Mouse (Mus musculus): ENCODE data around the gene Olfr484.
"Not testable (repeated sequence)": the region's sequence is repeated elsewhere in the genome, so short reads cannot be mapped to it uniquely, and the experiment has no call there.

Olfr484 gene

DNA sequence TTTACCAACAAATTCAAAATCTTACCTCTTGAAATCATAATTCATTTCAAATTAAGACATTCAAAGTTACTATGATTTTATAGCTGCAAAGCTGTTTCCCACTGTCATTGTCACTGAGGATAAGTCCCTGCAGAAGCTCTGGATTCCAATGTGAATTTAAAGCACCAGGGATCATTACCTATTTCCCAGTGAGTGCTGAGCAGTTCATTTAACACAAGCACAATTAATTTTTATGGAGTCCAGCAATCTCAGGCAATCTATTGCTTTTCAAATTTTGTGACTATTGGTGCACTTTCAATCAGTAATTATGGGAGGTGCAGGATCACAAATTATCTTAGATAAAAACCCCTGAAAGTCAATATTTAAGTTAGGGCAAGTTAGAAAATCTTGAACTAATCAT lies at the start of gene Olfr484:
Gene Olfr484 (minus strand): TSS at position 101 of the 400 bp plus-strand sequence.
- no peak for DNase-seq

DNA sequence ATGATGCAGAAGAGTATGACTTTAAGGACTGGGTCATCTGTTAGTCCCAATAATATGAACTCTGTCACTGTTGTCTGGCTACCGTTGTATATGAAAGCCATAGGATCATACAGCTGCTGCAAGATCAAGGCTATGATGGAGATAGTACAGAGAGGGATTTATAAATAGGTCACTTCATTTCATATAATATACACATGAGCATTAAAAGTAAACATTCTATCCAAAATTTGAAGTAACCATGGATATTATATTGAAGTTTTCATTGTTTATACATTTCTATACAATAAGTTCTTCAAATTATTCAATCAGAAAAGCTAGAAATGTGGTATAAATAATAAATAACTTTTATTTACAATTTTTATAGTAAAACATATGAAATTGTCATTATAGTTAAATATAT lies 45.4 kb upstream of the Olfr484 start, which contains the start of gene Olfr486:
Gene Olfr486 (minus strand): TSS at position 101 of the 400 bp plus-strand sequence.
- DNase-seq = not testable (repeated sequence)

DNA sequence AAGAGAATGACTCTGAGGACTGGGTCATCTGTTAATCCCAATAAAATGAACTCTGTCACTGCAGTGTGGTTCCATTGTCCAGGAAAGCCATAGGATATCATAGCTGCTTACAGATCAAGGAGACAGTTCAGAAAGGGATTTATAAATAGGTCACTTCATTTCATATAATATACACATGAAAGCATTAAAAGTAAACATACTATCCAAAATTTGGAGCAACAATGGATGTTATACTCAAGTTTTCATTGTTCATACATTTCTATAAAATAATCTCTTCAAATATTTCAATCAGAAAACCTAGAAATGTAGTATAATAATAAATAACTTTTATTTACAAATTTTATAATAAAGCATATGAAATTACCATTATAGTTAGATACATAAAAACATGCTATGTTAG lies 32.5 kb upstream of the Olfr484 start, which contains the start of gene Olfr485:
Gene Olfr485 (minus strand): TSS at position 101 of the 400 bp plus-strand sequence.
- DNase-seq = no peak

DNA sequence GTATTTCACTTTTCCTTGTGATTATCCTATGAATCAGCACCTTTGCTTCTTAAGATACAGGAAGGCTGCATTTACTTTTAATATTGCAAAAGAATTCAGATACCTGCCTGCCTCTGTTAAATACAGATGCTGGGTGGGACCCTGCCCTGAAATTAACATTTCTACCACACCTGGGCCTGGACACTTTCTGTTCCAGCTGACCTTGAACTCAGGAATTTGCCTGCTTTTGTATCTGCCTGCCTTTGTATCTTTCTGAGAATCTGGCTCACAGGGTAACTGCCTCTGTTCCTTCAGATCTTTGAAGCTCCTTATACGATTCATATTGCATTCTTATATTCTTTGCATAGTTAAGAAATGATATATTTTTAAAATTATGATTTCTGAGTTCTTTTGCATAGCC lies 5.8 kb downstream of the Olfr484 start:
- no peak for DNase-seq

DNA sequence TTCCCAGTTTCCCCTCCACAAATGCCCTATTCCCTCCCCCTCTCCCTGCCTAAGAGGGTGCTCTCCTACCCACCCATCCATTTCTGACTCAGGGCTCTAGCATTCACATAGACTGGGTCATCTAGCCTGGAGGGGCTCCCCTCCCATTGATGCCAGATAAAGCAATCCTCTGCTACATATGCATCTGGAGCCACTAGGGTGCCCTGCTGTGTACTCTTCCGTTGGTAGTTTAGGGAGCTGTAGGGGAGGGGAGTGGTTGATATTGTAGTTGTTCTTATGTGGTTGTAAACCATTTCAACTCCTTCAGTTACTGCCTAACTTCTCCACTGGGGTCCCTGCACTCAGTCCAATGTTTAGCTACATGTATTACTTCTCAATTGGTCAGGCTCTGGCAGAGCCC lies 6.6 kb downstream of the Olfr484 start:
- no peak for DNase-seq

DNA sequence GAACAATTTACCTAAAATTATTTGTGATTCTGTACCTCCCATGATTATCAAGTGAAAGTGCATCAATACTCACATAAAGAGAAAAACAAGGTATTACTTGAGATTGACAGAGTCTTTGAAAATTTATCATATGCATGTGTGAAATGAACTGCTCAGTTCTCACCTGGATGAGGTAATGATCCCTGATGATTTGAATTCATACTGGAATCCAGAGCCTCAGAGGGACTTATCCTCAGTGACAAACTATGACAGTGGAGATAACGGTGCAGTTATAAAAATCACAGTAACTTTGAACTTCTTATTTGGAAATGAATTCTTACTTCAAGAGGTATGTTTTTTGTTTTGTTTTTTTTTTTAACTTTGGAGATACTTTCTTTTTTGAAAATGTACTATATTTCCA lies 26.7 kb downstream of the Olfr484 start, which contains the start of gene Olfr483:
Gene Olfr483 (plus strand): TSS at position 301 of the 400 bp plus-strand sequence.
- no peak for DNase-seq

DNA sequence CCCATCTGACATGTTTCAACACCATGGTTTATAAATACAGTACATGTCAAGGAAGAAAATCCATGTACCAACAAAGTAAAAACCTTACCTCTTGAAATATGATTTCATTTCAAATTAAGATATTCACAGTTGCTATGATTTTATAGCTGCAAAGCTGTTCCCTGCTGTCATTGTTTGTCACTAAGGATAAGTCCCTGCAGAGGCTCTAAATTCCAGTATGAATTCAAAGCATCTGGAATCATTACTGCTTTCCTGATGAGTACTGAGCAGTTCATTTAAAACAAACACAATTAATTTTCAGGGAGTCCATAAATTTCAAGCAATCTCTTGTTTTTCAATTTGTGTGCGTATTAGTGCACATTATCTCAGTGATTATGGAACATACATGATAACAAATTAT lies 29.8 kb downstream of the Olfr484 start, which contains the start of gene Olfr482:
Gene Olfr482 (minus strand): TSS at position 101 of the 400 bp plus-strand sequence.
- no peak for DNase-seq

DNA sequence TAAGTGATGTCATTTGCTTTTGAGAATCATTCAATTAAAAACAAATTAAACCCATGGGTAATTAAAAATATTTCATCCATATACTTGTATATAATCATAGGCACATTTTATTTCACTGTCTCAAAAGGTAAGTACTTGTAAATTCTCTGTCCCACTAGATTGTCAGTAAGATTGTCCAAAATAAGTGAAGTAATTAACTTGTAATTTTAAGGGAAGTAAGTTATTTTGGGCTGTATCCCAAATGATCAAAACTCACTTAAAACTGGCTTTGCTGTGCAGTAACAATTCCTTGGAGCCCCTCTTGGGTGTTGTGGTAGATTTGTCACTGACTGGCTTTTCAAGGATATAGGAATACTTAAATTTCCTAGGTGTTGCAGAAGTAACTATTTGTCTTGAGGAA lies 47.7 kb downstream of the Olfr484 start, which contains the start of gene Olfr481:
Gene Olfr481 (plus strand): TSS at position 301 of the 400 bp plus-strand sequence.
- DNase-seq = no peak
